Mouse (Mus musculus): ENCODE data around the gene B3galnt2.

GRCm38 (mm10) chr13:14038911-14039291, 84.6 kb downstream of the B3galnt2 start:
- no peak for TF ChIP-seq CTCF (IDR thresholded peaks at IDR 0.05; ENCODE audit: low read depth, low read length)
- TF ChIP-seq POLR2A (IDR thresholded peaks at IDR 0.05; ENCODE audit: borderline replicate concordance, low read depth, low read length) = no peak
